Mouse (Mus musculus): ENCODE data around the gene Lamb3. TPM values are rescaled to one million over a fixed set of nuclear protein-coding genes. Genes with fewer than 3 reads are reported as not detected.

Gene Lamb3
- polyA plus RNA-seq, 1 experiment from 2014 or later = 43.9 TPM

GRCm38 (mm10) chr1:193230935-193231334, 23.4 kb downstream of the Lamb3 start:
- WGBS = 34% methylated on average over 5 of the region's 5 CpGs
- Histone ChIP-seq H3K9ac (no peak overlapping the region), H3K36me3 (no peaks in the 10 kb centered on the region), H3K4me1 (peaks cover 18% of the 10 kb centered on the region; the same call in 1 of the 2 replicates), H3K9me3 (no peaks in the 10 kb centered on the region), H3K4me2 (no peak overlapping the region), H3K27ac (peak overlapping the region; percentile 65), H3K4me3 (no peak overlapping the region), H3K27me3 (no peaks in the 10 kb centered on the region)
- ATAC-seq (ENCODE audit: borderline replicate concordance, extremely low read depth, low FRiP score, low TSS enrichment) = no peak

DNA sequence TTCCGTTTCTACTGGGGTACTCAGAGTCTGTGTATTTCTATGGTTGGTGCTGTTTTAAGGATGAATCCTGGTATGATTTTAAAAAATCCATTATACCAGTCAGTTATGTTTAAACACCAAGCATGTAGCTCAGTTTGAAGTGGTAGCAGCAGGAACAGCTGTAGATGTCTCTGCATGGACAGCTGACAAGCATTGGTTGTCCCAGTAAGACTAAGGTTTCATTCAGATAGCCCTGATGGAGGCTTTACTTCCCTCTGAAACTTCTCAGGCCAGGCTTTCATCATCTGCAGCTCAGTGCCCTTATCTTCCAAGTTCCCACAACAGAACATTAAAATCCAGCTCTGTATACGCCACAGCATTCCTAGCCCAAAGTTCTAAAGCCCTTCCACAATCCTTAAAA, 25.2 kb downstream of the Lamb3 start:
- Histone ChIP-seq H3K4me1 (peaks cover 16% of the 10 kb centered on the region; the same call in 1 of the 2 replicates), H3K36me3 (no peaks in the 10 kb centered on the region), H3K4me3 (no peak overlapping the region), H3K4me2 (no peak overlapping the region), H3K27me3 (no peaks in the 10 kb centered on the region), H3K9me3 (no peaks in the 10 kb centered on the region), H3K9ac (no peak overlapping the region), H3K27ac (no peak overlapping the region)
- WGBS = 83% methylated on average over 2 of the region's 2 CpGs
- no peak for ATAC-seq (ENCODE audit: borderline replicate concordance, extremely low read depth, low FRiP score, low TSS enrichment)

- Histone ChIP-seq H3K4me2 (no peak overlapping the region), H3K27me3 (no peaks in the 10 kb centered on the region), H3K9me3 (no peaks in the 10 kb centered on the region), H3K27ac (no peak overlapping the region), H3K9ac (no peak overlapping the region), H3K4me3 (no peak overlapping the region), H3K4me1 (peaks cover 16% of the 10 kb centered on the region; the same call in 1 of the 2 replicates), H3K36me3 (no peaks in the 10 kb centered on the region)
- no peak for ATAC-seq (ENCODE audit: borderline replicate concordance, extremely low read depth, low FRiP score, low TSS enrichment)
- 83% methylated on average over 2 of the region's 2 CpGs for WGBS
Measured at GRCm38 (mm10) chr1:193234130-193234645, 26.7 kb downstream of the Lamb3 start.

DNA sequence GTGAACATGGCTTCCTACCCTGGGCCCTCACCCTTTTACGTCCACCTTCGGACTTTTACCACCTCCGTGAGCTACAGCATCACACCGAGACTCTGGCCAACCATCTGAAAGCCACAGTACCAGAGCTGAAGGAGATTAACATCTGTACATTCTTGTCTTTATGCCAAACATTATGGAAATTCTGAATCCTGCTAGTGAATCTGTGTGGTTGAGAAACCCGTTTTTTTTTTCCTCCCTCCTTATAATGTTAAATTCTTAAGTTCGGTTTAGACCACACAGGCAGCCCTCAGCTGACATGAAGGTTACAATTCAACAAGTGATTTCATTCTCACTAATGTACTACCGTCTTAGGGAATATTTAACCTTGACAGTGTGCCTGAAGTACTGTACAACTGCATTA, 27.4 kb downstream of the Lamb3 start:
- Histone ChIP-seq H3K27me3 (no peaks in the 10 kb centered on the region), H3K27ac (no peak overlapping the region)
- ATAC-seq (ENCODE audit: borderline replicate concordance, extremely low read depth, low FRiP score, low TSS enrichment) = no peak

DNA sequence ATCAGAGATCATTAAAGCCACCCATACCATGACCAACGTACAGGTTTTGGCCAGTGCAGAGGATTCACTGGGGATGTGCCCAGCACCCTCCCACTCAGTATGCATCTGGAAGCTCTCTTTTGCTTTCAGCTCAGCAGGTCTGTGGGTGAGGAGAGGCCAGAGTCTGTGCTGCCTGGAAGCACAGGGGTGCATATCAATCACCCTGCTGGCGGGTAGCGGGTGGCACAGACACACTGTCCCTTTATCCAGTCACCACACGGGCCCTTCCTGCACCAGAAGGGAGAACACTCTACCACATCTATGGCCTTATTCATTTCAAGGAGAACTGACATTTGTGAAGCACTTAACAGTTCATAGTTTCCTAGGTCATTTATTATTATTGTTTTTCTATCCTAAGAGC, 30.9 kb downstream of the Lamb3 start:
- Histone ChIP-seq H3K27ac (no peak overlapping the region), H3K9ac (no peak overlapping the region), H3K27me3 (no peaks in the 10 kb centered on the region), H3K4me2 (no peak overlapping the region), H3K36me3 (no peaks in the 10 kb centered on the region), H3K9me3 (no peaks in the 10 kb centered on the region), H3K4me1 (peaks cover 7% of the 10 kb centered on the region; the same call in 1 of the 2 replicates), H3K4me3 (no peak overlapping the region)
- ATAC-seq (ENCODE audit: borderline replicate concordance, extremely low read depth, low FRiP score, low TSS enrichment) = no peak
- 48% methylated on average over 4 of the region's 4 CpGs for WGBS

More for the DNA sequence above, 27.4 kb downstream of the Lamb3 start:
- 66% methylated on average over 7 of the region's 7 CpGs for WGBS
- H3K9ac ChIP-seq = no peak overlapping the region
- H3K9me3 ChIP-seq = no peaks in the 10 kb centered on the region
- no peak overlapping the region for H3K4me2 ChIP-seq
- H3K4me3 ChIP-seq = no peak overlapping the region
- peaks cover 13% of the 10 kb centered on the region; the same call in 1 of the 2 replicates for H3K4me1 ChIP-seq
- H3K36me3 ChIP-seq = no peaks in the 10 kb centered on the region

DNA sequence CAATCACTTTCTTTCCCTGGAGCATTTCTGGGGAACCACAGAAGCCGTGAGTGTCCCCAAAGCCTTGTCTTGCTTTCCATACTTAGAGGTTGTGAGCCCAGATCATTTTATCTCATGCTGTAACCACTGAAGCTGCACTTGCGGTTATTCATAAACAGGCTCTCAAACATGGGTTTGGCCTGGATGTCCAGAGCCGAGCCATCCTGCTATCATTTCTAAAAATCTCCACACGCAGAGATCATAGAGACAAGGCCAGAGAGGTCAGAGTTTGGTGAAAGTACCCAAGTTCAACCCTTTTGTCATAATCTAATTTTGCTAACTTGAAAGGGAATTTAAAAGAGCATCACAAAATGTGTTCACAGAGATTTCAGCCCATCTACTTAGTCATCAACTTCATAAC, 33.9 kb downstream of the Lamb3 start:
- 86% methylated on average over 4 of the region's 4 CpGs for WGBS
- Histone ChIP-seq H3K4me2 (no peak overlapping the region), H3K27me3 (no peaks in the 10 kb centered on the region), H3K9me3 (no peaks in the 10 kb centered on the region), H3K4me3 (no peak overlapping the region), H3K36me3 (no peaks in the 10 kb centered on the region), H3K4me1 (peaks cover 11% of the 10 kb centered on the region; the same call in 1 of the 2 replicates), H3K27ac (no peak overlapping the region), H3K9ac (no peak overlapping the region)
- no peak for ATAC-seq (ENCODE audit: borderline replicate concordance, extremely low read depth, low FRiP score, low TSS enrichment)

- H3K27ac ChIP-seq = peak overlapping the region; percentile 53
- no peaks in the 10 kb centered on the region for H3K27me3 ChIP-seq
- peak; percentile 94 for ATAC-seq (ENCODE audit: borderline replicate concordance, extremely low read depth, low FRiP score, low TSS enrichment)
- no peak overlapping the region for H3K4me2 ChIP-seq
- H3K36me3 ChIP-seq = no peaks in the 10 kb centered on the region
- no peaks in the 10 kb centered on the region for H3K9me3 ChIP-seq
- no peak overlapping the region for H3K9ac ChIP-seq
- WGBS = 50% methylated on average over 8 of the region's 8 CpGs
- no peak overlapping the region for H3K4me3 ChIP-seq
- peaks cover 11% of the 10 kb centered on the region; the same call in 1 of the 2 replicates for H3K4me1 ChIP-seq
Measured at GRCm38 (mm10) chr1:193242238-193242637, 34.7 kb downstream of the Lamb3 start.

GRCm38 (mm10) chr1:193242863-193243262, 35.4 kb downstream of the Lamb3 start:
- H3K4me1 ChIP-seq = peaks cover 11% of the 10 kb centered on the region; the same call in 1 of the 2 replicates
- peak; percentile 54; the same call in 1 of the 2 replicates for ATAC-seq (ENCODE audit: borderline replicate concordance, extremely low read depth, low FRiP score, low TSS enrichment)
- H3K36me3 ChIP-seq = no peaks in the 10 kb centered on the region
- H3K27ac ChIP-seq = peak overlapping the region; percentile 53
- WGBS = 69% methylated on average over 4 of the region's 4 CpGs
- no peaks in the 10 kb centered on the region for H3K9me3 ChIP-seq
- no peaks in the 10 kb centered on the region for H3K27me3 ChIP-seq
- no peak overlapping the region for H3K4me3 ChIP-seq
- no peak overlapping the region for H3K4me2 ChIP-seq
- no peak overlapping the region for H3K9ac ChIP-seq

- Histone ChIP-seq H3K27me3 (no peaks in the 10 kb centered on the region), H3K36me3 (no peaks in the 10 kb centered on the region), H3K4me2 (no peak overlapping the region), H3K4me3 (no peak overlapping the region), H3K4me1 (peaks cover 11% of the 10 kb centered on the region; the same call in 1 of the 2 replicates), H3K27ac (no peak overlapping the region), H3K9ac (no peak overlapping the region), H3K9me3 (no peaks in the 10 kb centered on the region)
- no peak for ATAC-seq (ENCODE audit: borderline replicate concordance, extremely low read depth, low FRiP score, low TSS enrichment)
- 49% methylated on average over 10 of the region's 10 CpGs for WGBS
Measured at GRCm38 (mm10) chr1:193243571-193244193, 36.2 kb downstream of the Lamb3 start.

DNA sequence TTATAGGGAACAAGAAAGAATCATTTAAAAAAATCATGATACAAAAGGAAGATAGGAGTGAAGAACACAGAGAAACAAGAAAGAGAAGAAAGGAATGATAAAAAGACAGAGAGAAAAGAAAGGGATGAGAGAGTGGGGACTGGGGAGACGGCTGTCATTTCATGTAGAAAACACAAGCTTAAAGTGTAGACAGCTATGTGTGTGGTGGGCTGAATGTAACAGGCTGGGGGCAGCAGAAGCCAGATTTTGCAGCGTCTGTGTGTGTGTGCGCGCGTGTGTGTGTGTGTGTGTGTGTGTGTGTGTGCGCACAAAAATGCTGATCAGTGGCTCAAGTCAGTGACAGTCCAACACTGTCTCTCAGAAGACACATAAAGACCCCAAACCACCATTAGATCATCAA, 36.7 kb downstream of the Lamb3 start:
- Histone ChIP-seq H3K9me3 (no peaks in the 10 kb centered on the region), H3K27me3 (no peaks in the 10 kb centered on the region), H3K36me3 (no peaks in the 10 kb centered on the region), H3K4me1 (peaks cover 11% of the 10 kb centered on the region; the same call in 1 of the 2 replicates), H3K4me3 (no peak overlapping the region), H3K4me2 (no peak overlapping the region), H3K9ac (no peak overlapping the region), H3K27ac (no peak overlapping the region)
- 78% methylated on average over 6 of the region's 6 CpGs for WGBS
- no peak for ATAC-seq (ENCODE audit: borderline replicate concordance, extremely low read depth, low FRiP score, low TSS enrichment)

GRCm38 (mm10) chr1:193250026-193250425, 42.5 kb downstream of the Lamb3 start:
- WGBS = 59% methylated on average over 2 of the region's 2 CpGs
- Histone ChIP-seq H3K36me3 (no peaks in the 10 kb centered on the region), H3K4me3 (no peak overlapping the region), H3K4me2 (no peak overlapping the region), H3K4me1 (0 out of 2 replicates have a peak, but pooled peaks cover 2% of the 10 kb centered on the region), H3K9me3 (no peaks in the 10 kb centered on the region), H3K9ac (no peak overlapping the region), H3K27ac (no peak overlapping the region), H3K27me3 (no peaks in the 10 kb centered on the region)
- no peak for ATAC-seq (ENCODE audit: borderline replicate concordance, extremely low read depth, low FRiP score, low TSS enrichment)

GRCm38 (mm10) chr1:193251386-193251785, 43.9 kb downstream of the Lamb3 start:
- Histone ChIP-seq H3K9me3 (no peaks in the 10 kb centered on the region), H3K9ac (no peak overlapping the region), H3K4me2 (no peak overlapping the region), H3K36me3 (no peaks in the 10 kb centered on the region), H3K4me3 (no peak overlapping the region), H3K27ac (no peak overlapping the region), H3K27me3 (no peaks in the 10 kb centered on the region), H3K4me1 (peaks cover 11% of the 10 kb centered on the region)
- 76% methylated on average over 7 of the region's 7 CpGs for WGBS
- ATAC-seq (ENCODE audit: borderline replicate concordance, extremely low read depth, low FRiP score, low TSS enrichment) = no peak

Measured in lung, embryonic 15.5 days (tissue).